Mouse (Mus musculus): ENCODE results near the gene Clta. TPM values are rescaled to one million over a fixed set of nuclear protein-coding genes. Genes with fewer than 3 reads are reported as not detected.

The Clta gene
- polyA plus RNA-seq, 1 experiment from 2014 or later = 237 TPM

- H3K9ac ChIP-seq = no peak overlapping the region
- H3K27ac ChIP-seq (ENCODE audit: low read depth) = no peak overlapping the region
- no peak for ATAC-seq (ENCODE audit: insufficient read depth)
- H3K27me3 ChIP-seq (ENCODE audit: insufficient read depth, low read length) = no peaks in the 10 kb centered on the region
- no peak overlapping the region for H3K4me3 ChIP-seq (ENCODE audit: low read depth, low read length)
- no peaks in the 10 kb centered on the region for H3K36me3 ChIP-seq (ENCODE audit: insufficient read depth)
- no peak for TF ChIP-seq CTCF (IDR thresholded peaks at IDR 0.05; ENCODE audit: low read depth)
- no peak overlapping the region for H3K4me2 ChIP-seq
- WGBS = 83% methylated on average over 3 of the region's 3 CpGs
- no peaks in the 10 kb centered on the region for H3K4me1 ChIP-seq (ENCODE audit: insufficient read depth)
- no peaks in the 10 kb centered on the region for H3K9me3 ChIP-seq (ENCODE audit: low read depth, low read length)
- no peak for DNase-seq
These were observed 15.3 kb upstream of the Clta start for GRCm38 (mm10) chr4:43988976-43989375.

GRCm38 (mm10) chr4:43993072-43993471 is 11.2 kb upstream of the Clta start:
- H3K36me3 ChIP-seq (ENCODE audit: insufficient read depth) = no peaks in the 10 kb centered on the region
- H3K27ac ChIP-seq (ENCODE audit: low read depth) = no peak overlapping the region
- ATAC-seq (ENCODE audit: insufficient read depth) = no peak
- H3K27me3 ChIP-seq (ENCODE audit: insufficient read depth, low read length) = no peaks in the 10 kb centered on the region
- WGBS = 89% methylated on average over 11 of the region's 11 CpGs
- DNase-seq = no peak
- no peak for TF ChIP-seq CTCF (IDR thresholded peaks at IDR 0.05; ENCODE audit: low read depth)
- H3K9ac ChIP-seq = no peak overlapping the region
- no peaks in the 10 kb centered on the region for H3K4me1 ChIP-seq (ENCODE audit: insufficient read depth)
- no peaks in the 10 kb centered on the region for H3K9me3 ChIP-seq (ENCODE audit: low read depth, low read length)
- H3K4me3 ChIP-seq (ENCODE audit: low read depth, low read length) = no peak overlapping the region
- H3K4me2 ChIP-seq = no peak overlapping the region

- Histone ChIP-seq H3K36me3 (ENCODE audit: insufficient read depth) (no peaks in the 10 kb centered on the region), H3K4me3 (ENCODE audit: low read depth, low read length) (no peak overlapping the region), H3K4me1 (ENCODE audit: insufficient read depth) (no peaks in the 10 kb centered on the region), H3K9ac (no peak overlapping the region), H3K27ac (ENCODE audit: low read depth) (no peak overlapping the region), H3K4me2 (no peak overlapping the region), H3K9me3 (ENCODE audit: low read depth, low read length) (no peaks in the 10 kb centered on the region), H3K27me3 (ENCODE audit: insufficient read depth, low read length) (no peaks in the 10 kb centered on the region)
- ATAC-seq (ENCODE audit: insufficient read depth) (no peak), DNase-seq (no peak)
- 43% methylated on average over 2 of the region's 2 CpGs for WGBS
- TF ChIP-seq CTCF (IDR thresholded peaks at IDR 0.05; ENCODE audit: low read depth) = no peak
These were observed 9.9 kb upstream of the Clta start for GRCm38 (mm10) chr4:43994342-43994741.

- no peak overlapping the region; the same call in 1 of the 2 replicates for H3K4me2 ChIP-seq
- WGBS = 56% methylated on average over 6 of the region's 6 CpGs
- no peak for TF ChIP-seq CTCF (IDR thresholded peaks at IDR 0.05; ENCODE audit: low read depth)
- H3K9me3 ChIP-seq (ENCODE audit: low read depth, low read length) = no peaks in the 10 kb centered on the region
- no peak; the same call in 1 of the 2 replicates for ATAC-seq (ENCODE audit: insufficient read depth)
- H3K36me3 ChIP-seq (ENCODE audit: insufficient read depth) = no peaks in the 10 kb centered on the region
- H3K27me3 ChIP-seq (ENCODE audit: insufficient read depth, low read length) = no peaks in the 10 kb centered on the region
- no peak overlapping the region for H3K9ac ChIP-seq
- DNase-seq = no peak
- H3K4me1 ChIP-seq (ENCODE audit: insufficient read depth) = no peaks in the 10 kb centered on the region
- no peak overlapping the region for H3K4me3 ChIP-seq (ENCODE audit: low read depth, low read length)
- H3K27ac ChIP-seq (ENCODE audit: low read depth) = no peak overlapping the region
These were observed 630 bp upstream of the Clta start for GRCm38 (mm10) chr4:44003622-44004021.

- Histone ChIP-seq H3K9ac (no peak overlapping the region), H3K4me1 (ENCODE audit: insufficient read depth) (no peaks in the 10 kb centered on the region), H3K27me3 (ENCODE audit: insufficient read depth, low read length) (no peaks in the 10 kb centered on the region), H3K9me3 (ENCODE audit: low read depth, low read length) (no peaks in the 10 kb centered on the region), H3K36me3 (ENCODE audit: insufficient read depth) (no peaks in the 10 kb centered on the region), H3K4me2 (no peak overlapping the region), H3K4me3 (ENCODE audit: low read depth, low read length) (no peak overlapping the region), H3K27ac (ENCODE audit: low read depth) (no peak overlapping the region)
- ATAC-seq (ENCODE audit: insufficient read depth) (no peak), DNase-seq (no peak)
- 61% methylated on average over 3 of the region's 3 CpGs for WGBS
- TF ChIP-seq CTCF (IDR thresholded peaks at IDR 0.05; ENCODE audit: low read depth) = no peak
These were observed 564 bp downstream of the Clta start for GRCm38 (mm10) chr4:44004623-44005409.

GRCm38 (mm10) chr4:44010176-44010575 is 5.9 kb downstream of the Clta start:
- no peaks in the 10 kb centered on the region for H3K27me3 ChIP-seq (ENCODE audit: insufficient read depth, low read length)
- 85% methylated on average over 1 of the region's 1 CpGs for WGBS
- peaks cover 6% of the 10 kb centered on the region; the same call in 1 of the 2 replicates for H3K4me1 ChIP-seq (ENCODE audit: insufficient read depth)
- H3K4me2 ChIP-seq = no peak overlapping the region
- no peak overlapping the region for H3K4me3 ChIP-seq (ENCODE audit: low read depth, low read length)
- H3K9me3 ChIP-seq (ENCODE audit: low read depth, low read length) = no peaks in the 10 kb centered on the region
- DNase-seq (no peak), ATAC-seq (ENCODE audit: insufficient read depth) (no peak)
- 0 out of 2 replicates have a peak, but pooled peaks cover 2% of the 10 kb centered on the region for H3K36me3 ChIP-seq (ENCODE audit: insufficient read depth)
- TF ChIP-seq CTCF (IDR thresholded peaks at IDR 0.05; ENCODE audit: low read depth) = no peak
- H3K9ac ChIP-seq = no peak overlapping the region
- no peak overlapping the region for H3K27ac ChIP-seq (ENCODE audit: low read depth)

GRCm38 (mm10) chr4:44010893-44011292 is 6.6 kb downstream of the Clta start:
- Histone ChIP-seq H3K27ac (ENCODE audit: low read depth) (no peak overlapping the region), H3K4me3 (ENCODE audit: low read depth, low read length) (no peak overlapping the region), H3K4me1 (ENCODE audit: insufficient read depth) (peaks cover 6% of the 10 kb centered on the region; the same call in 1 of the 2 replicates), H3K36me3 (ENCODE audit: insufficient read depth) (peaks cover 5% of the 10 kb centered on the region; the same call in 1 of the 2 replicates), H3K4me2 (no peak overlapping the region), H3K27me3 (ENCODE audit: insufficient read depth, low read length) (no peaks in the 10 kb centered on the region), H3K9me3 (ENCODE audit: low read depth, low read length) (no peaks in the 10 kb centered on the region), H3K9ac (no peak overlapping the region)
- 47% methylated on average over 2 of the region's 2 CpGs for WGBS
- ATAC-seq (ENCODE audit: insufficient read depth) (no peak), DNase-seq (no peak)
- no peak for TF ChIP-seq CTCF (IDR thresholded peaks at IDR 0.05; ENCODE audit: low read depth)

All from lung, embryonic 14.5 days (tissue).